Mouse (Mus musculus): Measurements from ENCODE around the gene Jak2. TPM values are rescaled to one million over a fixed set of nuclear protein-coding genes. Genes with fewer than 3 reads are reported as not detected.

Jak2 gene
- polyA plus RNA-seq (2015; fragmentation: Nextera tagmentation; extraction: Ambion mirVana): 4.6 and 5.7 TPM in 2 replicates

- ATAC-seq (ENCODE audit: low FRiP score, low TSS enrichment): peak; percentile 97
- H3K9me3 ChIP-seq (ENCODE audit: low read length): no peaks in the 10 kb centered on the region
- no peaks in the 10 kb centered on the region for H3K36me3 ChIP-seq (ENCODE audit: insufficient read depth, low read length)
- H3K4me1 ChIP-seq (ENCODE audit: insufficient read depth, low read length): peaks cover 29% of the 10 kb centered on the region
- no peaks in the 10 kb centered on the region for H3K27me3 ChIP-seq (ENCODE audit: insufficient read depth, low read length)
- H3K4me2 ChIP-seq (replicated peaks; ENCODE audit: low read depth, low read length): peak within 1 kb of the TSS; percentile 65
- peak within 1 kb of the TSS; percentile 89 for H3K4me3 ChIP-seq (ENCODE audit: low read length)
- peak within 1 kb of the TSS; percentile 98 for H3K9ac ChIP-seq (replicated peaks; ENCODE audit: low read length)
- H3K27ac ChIP-seq (ENCODE audit: low read length): peak within 1 kb of the TSS; percentile 96
- WGBS: under 1% methylated on average over 62 of the region's 114 CpGs
Measured at GRCm38 (mm10) chr19:29251191-29251957, at the start of gene Jak2. TSS of gene Jak2 (plus strand) at chr19:29251828.

GRCm38 (mm10) chr19:29203337-29203736 is 48.3 kb upstream of the Jak2 start:
- H3K4me1 ChIP-seq (ENCODE audit: insufficient read depth, low read length): no peaks in the 10 kb centered on the region
- 0 out of 2 replicates have a peak, but pooled peaks cover 6% of the 10 kb centered on the region for H3K9me3 ChIP-seq (ENCODE audit: low read length)
- no peak overlapping the region for H3K4me3 ChIP-seq (ENCODE audit: low read length)
- no peaks in the 10 kb centered on the region for H3K27me3 ChIP-seq (ENCODE audit: insufficient read depth, low read length)
- WGBS: 58% methylated on average over 2 of the region's 2 CpGs
- H3K27ac ChIP-seq (ENCODE audit: low read length): no peak overlapping the region
- no peak overlapping the region for H3K4me2 ChIP-seq (replicated peaks; ENCODE audit: low read depth, low read length)
- no peak overlapping the region for H3K9ac ChIP-seq (replicated peaks; ENCODE audit: low read length)
- ATAC-seq (ENCODE audit: low FRiP score, low TSS enrichment): no peak
- H3K36me3 ChIP-seq (ENCODE audit: insufficient read depth, low read length): no peaks in the 10 kb centered on the region

GRCm38 (mm10) chr19:29204583-29204982 is 47.0 kb upstream of the Jak2 start:
- Histone ChIP-seq H3K27me3 (ENCODE audit: insufficient read depth, low read length) (no peaks in the 10 kb centered on the region), H3K4me3 (ENCODE audit: low read length) (no peak overlapping the region), H3K9ac (replicated peaks; ENCODE audit: low read length) (no peak overlapping the region), H3K4me2 (replicated peaks; ENCODE audit: low read depth, low read length) (no peak overlapping the region), H3K4me1 (ENCODE audit: insufficient read depth, low read length) (no peaks in the 10 kb centered on the region), H3K27ac (ENCODE audit: low read length) (no peak overlapping the region), H3K36me3 (ENCODE audit: insufficient read depth, low read length) (no peaks in the 10 kb centered on the region), H3K9me3 (ENCODE audit: low read length) (0 out of 2 replicates have a peak, but pooled peaks cover 6% of the 10 kb centered on the region)
- WGBS: 68% methylated on average over 4 of the region's 4 CpGs
- ATAC-seq (ENCODE audit: low FRiP score, low TSS enrichment): no peak

DNA sequence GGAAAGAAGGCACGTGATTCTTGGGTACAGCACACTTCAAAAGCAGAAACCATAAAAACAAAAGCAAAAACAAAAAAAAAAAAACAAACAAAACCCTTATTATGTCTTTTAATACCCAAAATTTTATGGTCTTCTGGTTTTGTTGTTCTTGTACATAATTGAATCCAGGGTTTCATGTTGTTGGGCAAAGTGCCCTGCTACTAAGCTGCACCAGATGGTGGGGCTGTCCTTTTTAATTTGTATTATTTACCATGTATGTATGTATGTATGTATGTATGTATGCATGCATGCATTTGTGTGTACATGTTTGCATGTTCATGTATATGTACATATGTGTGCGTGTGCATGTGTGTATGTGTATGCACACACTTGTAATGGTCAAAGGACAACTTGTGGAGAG is 46.4 kb upstream of the Jak2 start:
- 80% methylated on average over 2 of the region's 2 CpGs for WGBS
- H3K9me3 ChIP-seq (ENCODE audit: low read length): 0 out of 2 replicates have a peak, but pooled peaks cover 6% of the 10 kb centered on the region
- ATAC-seq (ENCODE audit: low FRiP score, low TSS enrichment): no peak
- H3K9ac ChIP-seq (replicated peaks; ENCODE audit: low read length): no peak overlapping the region
- no peak overlapping the region for H3K4me2 ChIP-seq (replicated peaks; ENCODE audit: low read depth, low read length)
- H3K4me3 ChIP-seq (ENCODE audit: low read length): no peak overlapping the region
- H3K27ac ChIP-seq (ENCODE audit: low read length): no peak overlapping the region
- no peaks in the 10 kb centered on the region for H3K4me1 ChIP-seq (ENCODE audit: insufficient read depth, low read length)
- H3K36me3 ChIP-seq (ENCODE audit: insufficient read depth, low read length): no peaks in the 10 kb centered on the region
- H3K27me3 ChIP-seq (ENCODE audit: insufficient read depth, low read length): no peaks in the 10 kb centered on the region

DNA sequence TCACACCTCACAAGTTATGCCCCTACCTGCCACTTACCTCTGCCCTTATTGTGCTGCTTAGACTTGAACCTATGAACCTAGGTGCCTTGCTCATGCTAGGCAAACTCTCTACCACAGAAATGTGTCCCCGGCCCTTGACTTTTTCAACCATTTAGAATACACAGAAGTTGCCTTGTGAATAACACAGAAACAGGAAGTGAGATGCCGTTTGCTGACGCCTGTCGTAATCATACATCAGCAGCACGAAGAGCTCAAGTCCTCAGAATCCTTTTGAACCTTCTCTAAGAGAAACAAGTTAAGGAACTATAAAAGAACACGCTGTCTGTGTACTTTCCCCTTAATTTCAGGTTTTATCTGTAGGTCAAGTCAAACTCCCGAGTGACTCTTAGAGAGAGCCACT is 41.7 kb upstream of the Jak2 start:
- WGBS: 71% methylated on average over 7 of the region's 7 CpGs
- Histone ChIP-seq H3K9ac (replicated peaks; ENCODE audit: low read length) (no peak overlapping the region), H3K4me3 (ENCODE audit: low read length) (no peak overlapping the region), H3K4me2 (replicated peaks; ENCODE audit: low read depth, low read length) (no peak overlapping the region), H3K27me3 (ENCODE audit: insufficient read depth, low read length) (no peaks in the 10 kb centered on the region), H3K9me3 (ENCODE audit: low read length) (no peaks in the 10 kb centered on the region), H3K4me1 (ENCODE audit: insufficient read depth, low read length) (no peaks in the 10 kb centered on the region), H3K36me3 (ENCODE audit: insufficient read depth, low read length) (no peaks in the 10 kb centered on the region), H3K27ac (ENCODE audit: low read length) (no peak overlapping the region)
- ATAC-seq (ENCODE audit: low FRiP score, low TSS enrichment): no peak

DNA sequence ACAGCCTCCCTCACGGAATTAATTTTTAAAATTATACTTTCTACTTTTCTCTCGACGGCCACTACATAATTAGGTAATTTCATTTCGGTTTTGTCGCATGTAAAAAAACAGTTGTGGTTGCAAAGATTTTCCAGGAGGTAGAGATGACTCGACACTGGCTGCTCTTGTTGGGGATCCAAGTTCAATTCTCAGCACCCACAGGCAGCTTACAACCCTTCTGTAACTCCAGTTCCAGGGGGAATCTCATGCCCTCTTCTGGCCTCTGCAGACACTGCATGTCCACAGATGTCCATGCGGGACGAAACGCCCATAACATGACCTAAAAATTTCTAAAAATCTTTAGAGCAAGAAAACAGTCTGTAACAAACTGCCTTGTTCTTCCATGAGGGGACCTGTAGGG is 41.3 kb upstream of the Jak2 start:
- Histone ChIP-seq H3K27me3 (ENCODE audit: insufficient read depth, low read length) (no peaks in the 10 kb centered on the region), H3K27ac (ENCODE audit: low read length) (no peak overlapping the region), H3K4me1 (ENCODE audit: insufficient read depth, low read length) (no peaks in the 10 kb centered on the region), H3K4me2 (replicated peaks; ENCODE audit: low read depth, low read length) (no peak overlapping the region), H3K9ac (replicated peaks; ENCODE audit: low read length) (no peak overlapping the region), H3K4me3 (ENCODE audit: low read length) (no peak overlapping the region), H3K9me3 (ENCODE audit: low read length) (no peaks in the 10 kb centered on the region), H3K36me3 (ENCODE audit: insufficient read depth, low read length) (no peaks in the 10 kb centered on the region)
- 94% methylated on average over 9 of the region's 9 CpGs for WGBS
- no peak for ATAC-seq (ENCODE audit: low FRiP score, low TSS enrichment)

DNA sequence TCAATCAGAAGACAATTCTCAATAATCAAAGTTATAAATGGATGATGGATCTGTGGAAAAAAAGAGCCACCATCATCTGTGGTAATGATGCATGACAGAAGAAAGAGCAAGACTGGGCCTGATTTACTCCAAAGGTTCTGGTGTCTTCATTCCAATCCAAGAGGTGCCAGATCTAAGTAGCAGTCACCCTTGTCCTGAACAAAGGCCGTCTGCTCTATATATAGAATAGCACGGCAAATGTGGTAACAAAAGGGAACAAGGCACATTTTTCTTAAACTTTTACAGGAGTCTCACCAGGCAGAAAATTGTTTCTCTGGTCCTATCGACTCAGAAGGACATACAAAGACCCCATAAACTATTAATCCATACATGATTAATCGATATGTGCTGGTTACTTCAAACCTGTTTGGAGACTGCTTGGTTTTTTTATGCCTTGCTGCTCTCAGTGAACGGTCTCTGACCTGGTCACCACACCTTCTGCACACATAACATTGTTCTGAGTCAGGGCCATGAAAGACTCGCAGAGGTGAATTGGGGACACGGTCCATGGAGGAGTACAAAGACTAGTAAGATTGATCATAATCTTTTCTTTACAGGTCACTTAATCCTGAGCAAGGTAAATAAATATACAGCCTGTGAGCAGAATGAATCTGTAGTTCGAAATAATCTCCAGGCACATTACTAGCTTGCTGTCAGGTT is 35.7 kb upstream of the Jak2 start:
- no peak overlapping the region for H3K4me2 ChIP-seq (replicated peaks; ENCODE audit: low read depth, low read length)
- no peaks in the 10 kb centered on the region for H3K27me3 ChIP-seq (ENCODE audit: insufficient read depth, low read length)
- no peak overlapping the region for H3K4me3 ChIP-seq (ENCODE audit: low read length)
- 0 out of 2 replicates have a peak overlapping the region, but pooled peaks have one; percentile 50 for H3K27ac ChIP-seq (ENCODE audit: low read length)
- ATAC-seq (ENCODE audit: low FRiP score, low TSS enrichment): peak; percentile 90
- no peaks in the 10 kb centered on the region for H3K9me3 ChIP-seq (ENCODE audit: low read length)
- no peaks in the 10 kb centered on the region for H3K36me3 ChIP-seq (ENCODE audit: insufficient read depth, low read length)
- no peak overlapping the region for H3K9ac ChIP-seq (replicated peaks; ENCODE audit: low read length)
- 40% methylated on average over 8 of the region's 8 CpGs for WGBS
- H3K4me1 ChIP-seq (ENCODE audit: insufficient read depth, low read length): peaks cover 5% of the 10 kb centered on the region; the same call in 1 of the 2 replicates

DNA sequence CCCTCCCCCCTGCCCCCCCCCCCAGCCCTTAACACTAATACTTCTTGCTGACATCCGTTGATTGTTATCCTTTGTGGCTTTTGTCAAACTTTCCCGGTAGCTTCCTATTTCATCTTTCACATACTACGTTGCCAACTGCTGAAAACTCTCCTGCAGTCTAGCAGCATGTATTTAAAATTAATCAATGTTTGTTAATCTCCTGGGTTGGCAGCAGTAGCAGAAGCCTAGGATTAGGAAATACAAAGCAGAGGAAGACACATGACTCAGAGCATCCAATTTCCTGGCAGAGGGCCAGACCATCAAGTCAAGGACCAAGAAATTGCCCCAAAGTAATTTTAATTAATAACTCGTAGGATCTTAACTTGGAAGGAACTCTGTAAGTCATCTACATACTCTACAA is 29.8 kb upstream of the Jak2 start:
- H3K27me3 ChIP-seq (ENCODE audit: insufficient read depth, low read length): no peaks in the 10 kb centered on the region
- no peaks in the 10 kb centered on the region; the same call in 1 of the 2 replicates for H3K9me3 ChIP-seq (ENCODE audit: low read length)
- H3K4me3 ChIP-seq (ENCODE audit: low read length): no peak overlapping the region
- H3K36me3 ChIP-seq (ENCODE audit: insufficient read depth, low read length): no peaks in the 10 kb centered on the region
- 79% methylated on average over 4 of the region's 4 CpGs for WGBS
- H3K27ac ChIP-seq (ENCODE audit: low read length): no peak overlapping the region
- H3K4me2 ChIP-seq (replicated peaks; ENCODE audit: low read depth, low read length): no peak overlapping the region
- no peak for ATAC-seq (ENCODE audit: low FRiP score, low TSS enrichment)
- no peaks in the 10 kb centered on the region for H3K4me1 ChIP-seq (ENCODE audit: insufficient read depth, low read length)
- no peak overlapping the region for H3K9ac ChIP-seq (replicated peaks; ENCODE audit: low read length)

GRCm38 (mm10) chr19:29224968-29225367 is 26.7 kb upstream of the Jak2 start:
- no peak for ATAC-seq (ENCODE audit: low FRiP score, low TSS enrichment)
- Histone ChIP-seq H3K4me2 (replicated peaks; ENCODE audit: low read depth, low read length) (no peak overlapping the region), H3K27ac (ENCODE audit: low read length) (no peak overlapping the region)

DNA sequence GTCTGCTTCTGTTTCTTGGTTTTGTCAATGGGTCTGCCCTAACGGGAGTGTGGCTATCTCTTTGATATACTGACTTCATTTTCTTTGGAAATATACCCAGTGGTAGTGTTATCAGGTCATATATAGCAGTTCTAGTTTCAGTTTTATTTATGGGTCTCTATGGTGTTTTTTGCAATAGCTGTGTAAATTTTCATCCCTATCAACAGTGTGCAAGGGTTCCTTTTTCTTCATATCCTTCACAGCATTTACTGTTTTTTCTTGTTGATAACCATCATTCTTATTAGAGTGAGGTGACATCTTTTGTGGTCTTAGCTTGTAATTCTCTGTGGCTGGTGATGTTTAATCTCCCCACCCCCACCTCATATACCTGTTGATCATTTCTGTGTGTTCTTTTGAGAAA is 24.6 kb upstream of the Jak2 start:
- Histone ChIP-seq H3K4me2 (replicated peaks; ENCODE audit: low read depth, low read length) (no peak overlapping the region), H3K27me3 (ENCODE audit: insufficient read depth, low read length) (no peaks in the 10 kb centered on the region; the same call in 1 of the 2 replicates), H3K27ac (ENCODE audit: low read length) (no peak overlapping the region), H3K9me3 (ENCODE audit: low read length) (no peaks in the 10 kb centered on the region; the same call in 1 of the 2 replicates), H3K4me3 (ENCODE audit: low read length) (no peak overlapping the region), H3K9ac (replicated peaks; ENCODE audit: low read length) (no peak overlapping the region), H3K36me3 (ENCODE audit: insufficient read depth, low read length) (no peaks in the 10 kb centered on the region), H3K4me1 (ENCODE audit: insufficient read depth, low read length) (no peaks in the 10 kb centered on the region)
- WGBS: 52% methylated on average over 1 of the region's 1 CpGs
- ATAC-seq (ENCODE audit: low FRiP score, low TSS enrichment): no peak

More at GRCm38 (mm10) chr19:29224968-29225367, 26.7 kb upstream of the Jak2 start:
- Histone ChIP-seq H3K27me3 (ENCODE audit: insufficient read depth, low read length) (no peaks in the 10 kb centered on the region; the same call in 1 of the 2 replicates), H3K36me3 (ENCODE audit: insufficient read depth, low read length) (no peaks in the 10 kb centered on the region), H3K9ac (replicated peaks; ENCODE audit: low read length) (no peak overlapping the region), H3K4me1 (ENCODE audit: insufficient read depth, low read length) (no peaks in the 10 kb centered on the region), H3K9me3 (ENCODE audit: low read length) (no peaks in the 10 kb centered on the region; the same call in 1 of the 2 replicates), H3K4me3 (ENCODE audit: low read length) (no peak overlapping the region)
